Mouse (Mus musculus) kidney, embryonic 16.5 days (tissue): ENCODE measurements around the gene Plekhg5. TPM values are rescaled to one million over a fixed set of nuclear protein-coding genes. Genes with fewer than 3 reads are reported as not detected.

Experiments
- ATAC-seq: fragments of 200-750 bp; cut with Nextera tagmentation; 2 replicates; pipeline ENCODE4 v1.8.0; 2017; ENCODE audit warnings: moderate TSS enrichment; ENCODE audit not compliant: low FRiP score, low TSS enrichment
- H3K27ac ChIP-seq: fragments of 300-500 bp; sonication (generic); 2 replicates; pipeline ENCODE4 v1.5.1; 2014; ENCODE audit warnings: low read length
- H3K27me3 ChIP-seq: fragments of 300-500 bp; sonication (generic); 2 replicates; pipeline ENCODE4 v1.6.1; 2014; ENCODE audit warnings: low read length, control low read depth, mixed read lengths; ENCODE audit not compliant: insufficient read depth
- H3K36me3 ChIP-seq: fragments of 300-500 bp; sonication (generic); 2 replicates; pipeline ENCODE4 v1.6.1; 2014; ENCODE audit warnings: low read length, control low read depth, mixed read lengths; ENCODE audit not compliant: insufficient read depth
- H3K4me1 ChIP-seq: fragments of 300-500 bp; sonication (generic); 2 replicates; pipeline ENCODE4 v1.6.1; 2014; ENCODE audit warnings: low read length, control low read depth, mixed read lengths; ENCODE audit not compliant: insufficient read depth
- H3K4me2 ChIP-seq: fragments of 300-500 bp; sonication (generic); replicated peaks from 2 replicates; pipeline ENCODE4 v1.6.1; 2014; ENCODE audit warnings: low read depth, low read length
- H3K4me3 ChIP-seq: fragments of 300-500 bp; sonication (generic); 2 replicates; pipeline ENCODE4 v1.5.1; 2014; ENCODE audit warnings: mild to moderate bottlenecking, low read length
- H3K9ac ChIP-seq: fragments of 300-500 bp; sonication (generic); replicated peaks from 2 replicates; pipeline ENCODE4 v1.6.1; 2014; ENCODE audit warnings: low read length
- H3K9me3 ChIP-seq: fragments of 300-500 bp; sonication (generic); 2 replicates; pipeline ENCODE4 v1.6.1; 2016; ENCODE audit warnings: low read length, control low read depth
- WGBS: fragments of 180-500 bp; shearing (Covaris S2); extraction: QIAGEN DNeasy Blood & Tissue Kit; methylation state at CpG from one replicate; pipeline ENCODE4 v1.1.7; 2014; 5-methylcytosine and 5-hydroxymethylcytosine counted together
- polyA plus RNA-seq: library from polyadenylated mRNA; unstranded; fragments of >200 nt; fragmentation: Nextera tagmentation; extraction: Ambion mirVana; gene quantifications from 2 replicates; pipeline ENCODE4 v1.2.1, GENCODE M21; 2015

Plekhg5 gene
- polyA plus RNA-seq, 1 experiment from 2014 or later = 25.5 TPM

DNA sequence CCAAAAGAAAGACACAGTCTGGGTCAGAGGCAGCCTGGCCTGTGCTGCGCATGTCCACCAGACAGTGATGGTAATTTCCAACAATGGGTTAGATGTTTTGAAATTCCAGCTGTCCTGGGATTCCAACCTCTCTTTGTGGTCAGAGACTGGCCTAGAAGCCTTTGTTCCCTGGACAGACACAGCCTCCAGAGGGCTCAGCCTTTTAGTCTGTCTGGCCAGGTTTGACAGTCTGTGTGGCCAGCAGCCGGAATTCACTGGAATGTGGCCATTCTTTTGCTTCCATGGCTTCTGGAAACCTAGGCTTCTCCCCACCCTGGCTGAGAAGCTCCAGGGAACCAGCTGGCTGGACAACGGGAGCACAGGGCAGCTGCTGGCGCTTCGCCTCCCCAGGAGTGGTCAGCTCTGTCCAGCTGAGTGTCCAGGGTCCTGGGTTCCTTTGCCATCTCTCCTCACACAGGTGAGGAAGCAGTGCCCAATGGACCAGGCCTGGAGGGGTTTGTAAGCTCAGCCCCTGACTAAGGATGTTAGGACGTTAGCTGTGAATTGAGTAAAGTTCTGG lies 4.1 kb upstream of the Plekhg5 start:
- H3K9ac ChIP-seq = no peak overlapping the region
- no peak overlapping the region for H3K27ac ChIP-seq
- no peaks in the 10 kb centered on the region for H3K27me3 ChIP-seq
- ATAC-seq = no peak
- H3K4me3 ChIP-seq = no peak overlapping the region
- no peak overlapping the region for H3K4me2 ChIP-seq
- no peaks in the 10 kb centered on the region for H3K9me3 ChIP-seq
- H3K36me3 ChIP-seq = no peaks in the 10 kb centered on the region
- 85% methylated on average over 6 of the region's 6 CpGs for WGBS
- peaks cover 7% of the 10 kb centered on the region; the same call in 1 of the 2 replicates for H3K4me1 ChIP-seq

GRCm38 (mm10) chr4:152069245-152069644 lies 3.1 kb upstream of the Plekhg5 start:
- WGBS = 73% methylated on average over 3 of the region's 3 CpGs

DNA sequence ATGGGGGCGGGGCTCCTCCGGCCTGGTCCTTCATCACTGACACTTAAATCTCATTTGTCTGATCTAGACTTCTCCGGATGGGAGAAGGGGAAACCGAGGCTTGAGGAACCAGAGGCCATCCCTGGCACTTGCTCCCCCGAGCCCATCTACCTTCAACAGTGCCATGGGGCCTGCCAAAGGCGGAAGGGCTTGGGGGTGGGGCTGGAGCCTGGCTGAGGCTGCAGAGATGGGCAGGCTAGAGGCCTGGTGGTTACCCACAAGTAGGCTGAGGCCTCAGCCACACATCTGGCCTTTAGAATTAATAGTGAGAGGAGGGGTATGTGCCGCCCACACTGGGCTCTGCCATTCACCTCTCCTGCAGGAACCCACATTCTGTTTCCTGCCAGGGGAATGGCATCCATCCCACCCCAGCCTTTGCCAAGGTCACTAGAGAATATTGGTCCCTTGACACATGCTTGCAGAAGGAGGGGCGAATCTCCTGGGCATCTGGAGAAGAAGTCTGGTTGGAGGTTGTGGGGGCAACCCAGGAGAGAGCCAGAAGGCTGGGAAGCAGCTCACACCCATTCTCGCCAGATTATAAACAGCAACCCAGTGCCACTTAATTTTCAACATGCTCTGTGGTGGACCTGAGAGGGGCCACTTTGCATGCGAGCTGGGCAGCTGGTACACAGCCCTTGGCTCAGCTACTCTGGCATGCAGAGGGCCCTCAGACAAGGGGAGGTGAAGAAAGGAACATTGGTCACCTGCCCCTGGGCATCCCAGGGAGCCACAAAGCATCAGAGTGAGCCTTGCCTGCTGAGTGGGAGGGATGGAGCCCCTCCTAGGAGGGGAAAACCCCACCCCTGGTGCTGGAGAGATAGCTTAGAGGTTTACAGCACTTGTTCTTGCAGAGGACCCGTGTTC lies 1.6 kb upstream of the Plekhg5 start:
- Histone ChIP-seq H3K36me3 (no peaks in the 10 kb centered on the region), H3K4me3 (no peak overlapping the region), H3K27me3 (no peaks in the 10 kb centered on the region), H3K9me3 (no peaks in the 10 kb centered on the region), H3K27ac (no peak overlapping the region), H3K9ac (no peak overlapping the region), H3K4me1 (peaks cover 13% of the 10 kb centered on the region), H3K4me2 (no peak overlapping the region)
- WGBS = 79% methylated on average over 11 of the region's 11 CpGs
- no peak for ATAC-seq

More at GRCm38 (mm10) chr4:152069245-152069644, 3.1 kb upstream of the Plekhg5 start:
- H3K27ac ChIP-seq = no peak overlapping the region
- H3K4me2 ChIP-seq = no peak overlapping the region
- no peak overlapping the region for H3K9ac ChIP-seq
- ATAC-seq = no peak
- peaks cover 7% of the 10 kb centered on the region; the same call in 1 of the 2 replicates for H3K4me1 ChIP-seq
- H3K4me3 ChIP-seq = no peak overlapping the region
- H3K27me3 ChIP-seq = no peaks in the 10 kb centered on the region
- no peaks in the 10 kb centered on the region for H3K9me3 ChIP-seq
- H3K36me3 ChIP-seq = no peaks in the 10 kb centered on the region

DNA sequence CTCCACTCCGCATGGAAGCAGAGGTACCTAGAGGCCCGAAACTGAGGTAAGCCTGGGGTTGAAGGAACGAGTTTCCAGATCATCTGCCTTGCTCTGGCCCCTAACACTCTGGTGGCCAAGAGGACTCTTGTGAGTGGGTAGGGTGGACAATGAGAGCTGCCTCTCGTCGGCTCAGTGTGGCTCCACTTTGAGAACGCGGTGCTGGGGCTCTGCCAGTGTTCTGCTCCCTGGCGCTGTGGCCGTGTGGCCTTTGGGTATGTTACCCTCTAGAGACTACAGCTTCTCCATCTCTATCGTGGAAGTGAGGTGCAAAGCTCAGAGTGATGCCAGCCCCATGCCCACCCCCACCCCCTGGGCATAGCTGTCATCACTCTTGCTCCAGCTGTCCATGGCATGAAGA lies 357 bp downstream of the Plekhg5 start:
- Histone ChIP-seq H3K36me3 (no peaks in the 10 kb centered on the region), H3K4me3 (no peak overlapping the region), H3K27ac (no peak overlapping the region), H3K9me3 (no peaks in the 10 kb centered on the region), H3K4me2 (no peak overlapping the region), H3K27me3 (no peaks in the 10 kb centered on the region), H3K4me1 (peaks cover 20% of the 10 kb centered on the region), H3K9ac (no peak overlapping the region)
- ATAC-seq = no peak
- WGBS = 73% methylated on average over 10 of the region's 10 CpGs

DNA sequence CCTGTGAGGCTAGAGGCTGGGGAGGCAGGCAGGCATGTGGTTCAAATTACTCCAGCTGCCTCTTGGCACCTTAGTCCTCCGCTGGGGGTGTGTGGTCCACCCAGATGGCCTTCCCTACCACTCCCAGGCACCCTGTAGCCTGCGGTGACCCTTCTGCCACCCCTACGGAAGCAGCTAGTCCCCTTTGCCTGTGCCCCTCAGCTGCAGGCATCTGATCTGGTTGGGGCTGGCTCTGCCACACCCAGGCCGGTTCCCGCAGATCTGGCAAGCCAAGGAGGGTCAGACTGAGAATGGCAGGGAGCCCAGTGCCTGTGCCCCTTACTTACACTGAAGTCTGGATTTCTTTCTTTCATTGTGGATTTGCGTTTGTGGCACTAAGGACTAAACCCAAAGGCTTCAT lies 1.4 kb downstream of the Plekhg5 start:
- H3K4me1 ChIP-seq = peaks cover 20% of the 10 kb centered on the region
- no peak overlapping the region for H3K27ac ChIP-seq
- H3K9ac ChIP-seq = no peak overlapping the region
- H3K4me2 ChIP-seq = no peak overlapping the region
- WGBS = 63% methylated on average over 6 of the region's 6 CpGs
- H3K4me3 ChIP-seq = no peak overlapping the region
- H3K27me3 ChIP-seq = no peaks in the 10 kb centered on the region
- no peak for ATAC-seq
- no peaks in the 10 kb centered on the region for H3K36me3 ChIP-seq
- no peaks in the 10 kb centered on the region for H3K9me3 ChIP-seq

DNA sequence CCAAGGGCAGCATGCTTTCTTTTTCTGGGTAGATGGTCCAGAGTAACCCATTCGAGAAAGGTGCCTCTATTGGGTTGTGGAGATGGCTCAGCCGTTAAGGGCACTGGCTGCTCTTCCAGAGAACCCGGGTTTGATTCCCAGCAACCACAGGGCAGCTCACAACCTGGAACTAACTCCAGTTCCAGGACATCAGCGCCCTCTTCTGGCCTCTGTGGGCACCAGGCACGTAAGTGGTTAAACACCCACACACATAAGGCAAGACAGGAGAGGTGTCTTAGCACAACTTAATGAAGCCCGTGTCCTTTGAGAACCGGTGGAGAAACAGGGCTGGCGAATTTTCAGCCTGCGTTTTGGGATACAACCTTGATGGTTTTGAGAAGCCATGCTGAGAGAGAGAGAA lies 2.2 kb downstream of the Plekhg5 start:
- Histone ChIP-seq H3K4me2 (no peak overlapping the region), H3K9ac (no peak overlapping the region), H3K4me1 (peaks cover 20% of the 10 kb centered on the region), H3K4me3 (no peak overlapping the region), H3K9me3 (no peaks in the 10 kb centered on the region), H3K27ac (no peak overlapping the region), H3K27me3 (no peaks in the 10 kb centered on the region), H3K36me3 (no peaks in the 10 kb centered on the region)
- 84% methylated on average over 9 of the region's 9 CpGs for WGBS
- no peak for ATAC-seq

DNA sequence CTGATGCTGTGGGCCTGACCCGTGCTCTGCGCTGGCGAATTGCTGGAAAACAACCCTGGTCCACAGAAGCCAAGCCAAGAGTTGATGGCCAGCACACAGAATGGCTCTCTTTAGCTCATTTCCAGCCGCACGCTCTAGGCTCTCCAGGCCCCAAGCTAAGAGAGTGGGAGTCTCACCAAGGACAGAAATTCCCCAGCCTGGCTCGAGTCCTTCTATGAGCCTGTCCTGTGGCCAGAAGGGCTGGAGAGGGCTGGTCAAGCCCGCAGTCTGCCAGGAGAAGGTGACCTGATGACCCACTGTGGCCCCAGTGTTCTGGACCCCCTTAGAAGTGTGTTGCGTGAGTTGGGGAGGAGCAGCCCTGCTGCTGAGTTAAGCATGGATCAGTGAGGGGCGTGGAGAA lies 4.9 kb downstream of the Plekhg5 start:
- Histone ChIP-seq H3K4me3 (no peak overlapping the region), H3K27ac (no peak overlapping the region), H3K9me3 (no peaks in the 10 kb centered on the region), H3K9ac (no peak overlapping the region), H3K4me2 (no peak overlapping the region), H3K4me1 (peaks cover 19% of the 10 kb centered on the region), H3K36me3 (no peaks in the 10 kb centered on the region), H3K27me3 (no peaks in the 10 kb centered on the region)
- ATAC-seq = no peak
- 87% methylated on average over 9 of the region's 9 CpGs for WGBS

- no peak overlapping the region for H3K9ac ChIP-seq
- H3K4me2 ChIP-seq = no peak overlapping the region
- ATAC-seq = no peak
- whole genome bisulfite sequencing = 83% methylated on average over 10 of the region's 10 CpGs
- H3K9me3 ChIP-seq = no peaks in the 10 kb centered on the region
- no peak overlapping the region for H3K27ac ChIP-seq
- H3K27me3 ChIP-seq = no peaks in the 10 kb centered on the region
- H3K4me3 ChIP-seq = no peak overlapping the region
- H3K4me1 ChIP-seq = peaks cover 13% of the 10 kb centered on the region
- H3K36me3 ChIP-seq = no peaks in the 10 kb centered on the region
Measured at GRCm38 (mm10) chr4:152078105-152078530, 5.8 kb downstream of the Plekhg5 start.

GRCm38 (mm10) chr4:152079261-152079660 lies 7.0 kb downstream of the Plekhg5 start:
- WGBS = 96% methylated on average over 3 of the region's 3 CpGs

GRCm38 (mm10) chr4:152079931-152080330 lies 7.6 kb downstream of the Plekhg5 start:
- H3K27ac ChIP-seq = no peak overlapping the region
- H3K4me1 ChIP-seq = peaks cover 13% of the 10 kb centered on the region
- H3K27me3 ChIP-seq = no peaks in the 10 kb centered on the region
- H3K36me3 ChIP-seq = no peaks in the 10 kb centered on the region
- no peak overlapping the region for H3K9ac ChIP-seq
- 40% methylated on average over 7 of the region's 7 CpGs for WGBS
- no peak overlapping the region for H3K4me3 ChIP-seq
- H3K4me2 ChIP-seq = no peak overlapping the region
- peak; percentile 49 for ATAC-seq
- no peaks in the 10 kb centered on the region for H3K9me3 ChIP-seq

More at GRCm38 (mm10) chr4:152079261-152079660, 7.0 kb downstream of the Plekhg5 start:
- no peak overlapping the region for H3K4me3 ChIP-seq
- H3K9me3 ChIP-seq = no peaks in the 10 kb centered on the region
- no peaks in the 10 kb centered on the region for H3K27me3 ChIP-seq
- no peaks in the 10 kb centered on the region for H3K36me3 ChIP-seq
- H3K27ac ChIP-seq = no peak overlapping the region
- H3K4me2 ChIP-seq = no peak overlapping the region
- H3K9ac ChIP-seq = no peak overlapping the region
- no peak for ATAC-seq
- H3K4me1 ChIP-seq = peaks cover 13% of the 10 kb centered on the region
